Mouse (Mus musculus): ENCODE data around the gene Cox7a2l. TPM values are rescaled to one million over a fixed set of nuclear protein-coding genes. Genes with fewer than 3 reads are reported as not detected.

Gene Cox7a2l
- polyA plus RNA-seq, 1 experiment from 2014 or later, result 138 TPM

GRCm38 (mm10) chr17:83524753-83525152 is 7.6 kb upstream of the Cox7a2l start:
- peaks cover 22% of the 10 kb centered on the region for H3K4me1 ChIP-seq
- no peaks in the 10 kb centered on the region for H3K27me3 ChIP-seq
- H3K9ac ChIP-seq, result no peak overlapping the region
- no peak overlapping the region for H3K4me2 ChIP-seq (replicated peaks)
- H3K36me3 ChIP-seq, result no peaks in the 10 kb centered on the region
- ATAC-seq (ENCODE audit: low FRiP score, low read depth), result no peak
- no peaks in the 10 kb centered on the region for H3K9me3 ChIP-seq
- 51% methylated on average over 7 of the region's 7 CpGs for WGBS
- no peak overlapping the region for H3K27ac ChIP-seq
- H3K4me3 ChIP-seq, result no peak overlapping the region

- H3K36me3 ChIP-seq, result no peaks in the 10 kb centered on the region
- no peak for ATAC-seq (ENCODE audit: low FRiP score, low read depth)
- no peak overlapping the region for H3K9ac ChIP-seq
- peaks cover 18% of the 10 kb centered on the region for H3K4me1 ChIP-seq
- no peaks in the 10 kb centered on the region for H3K27me3 ChIP-seq
- no peak overlapping the region for H3K27ac ChIP-seq
- no peak overlapping the region for H3K4me3 ChIP-seq
- H3K4me2 ChIP-seq (replicated peaks), result no peak overlapping the region
- WGBS, result 64% methylated on average over 7 of the region's 7 CpGs
- no peaks in the 10 kb centered on the region for H3K9me3 ChIP-seq
Observed at GRCm38 (mm10) chr17:83522590-83523379, 5.7 kb upstream of the Cox7a2l start.

- H3K27me3 ChIP-seq, result no peaks in the 10 kb centered on the region
- no peak overlapping the region for H3K4me3 ChIP-seq
- no peak for ATAC-seq (ENCODE audit: low FRiP score, low read depth)
- 83% methylated on average over 4 of the region's 4 CpGs for WGBS
- H3K27ac ChIP-seq, result no peak overlapping the region
- no peak overlapping the region for H3K4me2 ChIP-seq (replicated peaks)
- no peaks in the 10 kb centered on the region for H3K36me3 ChIP-seq
- no peaks in the 10 kb centered on the region for H3K9me3 ChIP-seq
- H3K4me1 ChIP-seq, result peaks cover 9% of the 10 kb centered on the region
- no peak overlapping the region for H3K9ac ChIP-seq
Observed at GRCm38 (mm10) chr17:83521881-83522280, 4.8 kb upstream of the Cox7a2l start.

GRCm38 (mm10) chr17:83514213-83514701 is 2.9 kb downstream of the Cox7a2l start:
- Histone ChIP-seq H3K36me3 (no peaks in the 10 kb centered on the region), H3K9ac (peak overlapping the region; percentile 96), H3K4me2 (replicated peaks) (peak overlapping the region; percentile 94), H3K27me3 (no peaks in the 10 kb centered on the region), H3K27ac (peak overlapping the region; percentile 63; the same call in 1 of the 2 replicates), H3K9me3 (no peaks in the 10 kb centered on the region), H3K4me1 (peaks cover 17% of the 10 kb centered on the region), H3K4me3 (peak overlapping the region; percentile 96)
- WGBS, result under 1% methylated on average over 33 of the region's 33 CpGs
- ATAC-seq (ENCODE audit: low FRiP score, low read depth), result peak; percentile 99

GRCm38 (mm10) chr17:83513655-83514212 is 3.4 kb downstream of the Cox7a2l start:
- H3K36me3 ChIP-seq, result no peaks in the 10 kb centered on the region
- H3K27ac ChIP-seq, result peak overlapping the region; percentile 63; the same call in 1 of the 2 replicates
- H3K9ac ChIP-seq, result peak overlapping the region; percentile 96
- peak overlapping the region; percentile 94 for H3K4me2 ChIP-seq (replicated peaks)
- ATAC-seq (ENCODE audit: low FRiP score, low read depth), result peak; percentile 38; the same call in 1 of the 2 replicates
- peak overlapping the region; percentile 96 for H3K4me3 ChIP-seq
- H3K27me3 ChIP-seq, result no peaks in the 10 kb centered on the region
- H3K4me1 ChIP-seq, result peaks cover 18% of the 10 kb centered on the region
- 1% methylated on average over 24 of the region's 24 CpGs for WGBS
- H3K9me3 ChIP-seq, result no peaks in the 10 kb centered on the region

GRCm38 (mm10) chr17:83512130-83512529 is 5.0 kb downstream of the Cox7a2l start:
- 86% methylated on average over 3 of the region's 3 CpGs for WGBS
- peaks cover 24% of the 10 kb centered on the region for H3K4me1 ChIP-seq
- no peak overlapping the region for H3K27ac ChIP-seq
- peaks cover 2% of the 10 kb centered on the region; the same call in 1 of the 2 replicates for H3K36me3 ChIP-seq
- H3K27me3 ChIP-seq, result no peaks in the 10 kb centered on the region
- H3K4me2 ChIP-seq (replicated peaks), result peak overlapping the region; percentile 94; the same call in 1 of the 2 replicates
- no peaks in the 10 kb centered on the region for H3K9me3 ChIP-seq
- no peak overlapping the region for H3K9ac ChIP-seq
- ATAC-seq (ENCODE audit: low FRiP score, low read depth), result no peak
- no peak overlapping the region for H3K4me3 ChIP-seq

GRCm38 (mm10) chr17:83503693-83504092 is 13.4 kb downstream of the Cox7a2l start:
- H3K4me3 ChIP-seq, result no peak overlapping the region
- H3K27me3 ChIP-seq, result no peaks in the 10 kb centered on the region
- H3K9ac ChIP-seq, result no peak overlapping the region
- no peak for ATAC-seq (ENCODE audit: low FRiP score, low read depth)
- no peaks in the 10 kb centered on the region for H3K9me3 ChIP-seq
- 0 out of 2 replicates have a peak overlapping the region, but pooled peaks have one; percentile 39 for H3K27ac ChIP-seq
- no peak overlapping the region for H3K4me2 ChIP-seq (replicated peaks)
- H3K36me3 ChIP-seq, result peaks cover 51% of the 10 kb centered on the region
- peaks cover 6% of the 10 kb centered on the region for H3K4me1 ChIP-seq
- WGBS, result 86% methylated on average over 2 of the region's 2 CpGs

- Histone ChIP-seq H3K36me3 (peaks cover 65% of the 10 kb centered on the region), H3K27me3 (no peaks in the 10 kb centered on the region), H3K9ac (no peak overlapping the region), H3K9me3 (peaks cover 6% of the 10 kb centered on the region; the same call in 1 of the 2 replicates), H3K4me3 (no peak overlapping the region), H3K4me2 (replicated peaks) (no peak overlapping the region), H3K27ac (no peak overlapping the region), H3K4me1 (no peaks in the 10 kb centered on the region)
- no peak for ATAC-seq (ENCODE audit: low FRiP score, low read depth)
- WGBS, result 95% methylated on average over 4 of the region's 4 CpGs
Observed at GRCm38 (mm10) chr17:83499692-83500091, 17.4 kb downstream of the Cox7a2l start.

- Histone ChIP-seq H3K4me3 (no peak overlapping the region), H3K4me1 (no peaks in the 10 kb centered on the region), H3K27me3 (no peaks in the 10 kb centered on the region), H3K9ac (no peak overlapping the region), H3K36me3 (peaks cover 65% of the 10 kb centered on the region), H3K4me2 (replicated peaks) (no peak overlapping the region), H3K9me3 (peaks cover 6% of the 10 kb centered on the region; the same call in 1 of the 2 replicates), H3K27ac (no peak overlapping the region)
- ATAC-seq (ENCODE audit: low FRiP score, low read depth), result no peak
- WGBS, result 97% methylated on average over 5 of the region's 5 CpGs
Observed at GRCm38 (mm10) chr17:83498889-83499288, 18.2 kb downstream of the Cox7a2l start.

GRCm38 (mm10) chr17:83487762-83488161 is 29.4 kb downstream of the Cox7a2l start:
- Histone ChIP-seq H3K9ac (no peak overlapping the region), H3K27ac (no peak overlapping the region), H3K27me3 (no peaks in the 10 kb centered on the region), H3K36me3 (peaks cover 6% of the 10 kb centered on the region; the same call in 1 of the 2 replicates), H3K4me1 (no peaks in the 10 kb centered on the region), H3K4me2 (replicated peaks) (no peak overlapping the region), H3K4me3 (no peak overlapping the region), H3K9me3 (peaks cover 4% of the 10 kb centered on the region; the same call in 1 of the 2 replicates)
- WGBS, result 43% methylated on average over 3 of the region's 3 CpGs
- no peak for ATAC-seq (ENCODE audit: low FRiP score, low read depth)

GRCm38 (mm10) chr17:83483784-83484183 is 33.3 kb downstream of the Cox7a2l start:
- no peak overlapping the region for H3K4me2 ChIP-seq (replicated peaks)
- H3K27me3 ChIP-seq, result no peaks in the 10 kb centered on the region
- peaks cover 33% of the 10 kb centered on the region for H3K36me3 ChIP-seq
- H3K9me3 ChIP-seq, result no peaks in the 10 kb centered on the region
- WGBS, result 91% methylated on average over 2 of the region's 2 CpGs
- H3K27ac ChIP-seq, result no peak overlapping the region
- ATAC-seq (ENCODE audit: low FRiP score, low read depth), result no peak
- H3K4me3 ChIP-seq, result no peak overlapping the region
- H3K9ac ChIP-seq, result no peak overlapping the region
- H3K4me1 ChIP-seq, result no peaks in the 10 kb centered on the region

GRCm38 (mm10) chr17:83482817-83483536 is 34.2 kb downstream of the Cox7a2l start:
- peaks cover 41% of the 10 kb centered on the region for H3K36me3 ChIP-seq
- H3K4me3 ChIP-seq, result no peak overlapping the region
- no peak for ATAC-seq (ENCODE audit: low FRiP score, low read depth)
- H3K4me2 ChIP-seq (replicated peaks), result no peak overlapping the region
- no peaks in the 10 kb centered on the region for H3K9me3 ChIP-seq
- H3K4me1 ChIP-seq, result no peaks in the 10 kb centered on the region
- no peak overlapping the region for H3K9ac ChIP-seq
- no peaks in the 10 kb centered on the region for H3K27me3 ChIP-seq
- 91% methylated on average over 7 of the region's 7 CpGs for WGBS
- H3K27ac ChIP-seq, result no peak overlapping the region

Data from limb, embryonic 13.5 days (tissue).